Mouse (Mus musculus) CH12F3 (cell line): Measurements from ENCODE around the gene Nop58.
"Not testable (repeated sequence)": the region's sequence is repeated elsewhere in the genome, so short reads cannot be mapped to it uniquely, and the experiment has no call there.

ENCODE experiments used
- in situ Hi-C: fragments of 300-500 bp; cut with MboI; formaldehyde crosslinking; loops from 2 replicates; pipeline ENCODE4 v1.14.3; 2020; ENCODE audit warnings: low sequenced_read_pairs

Gene Nop58

GRCm38 (mm10) chr1:59684819-59685755 is at the start of gene Nop58:
Gene Nop58 (plus strand): TSS chr1:59684971.
- in situ Hi-C loops, result no loop called here

- in situ Hi-C loops, result no loop called here
These were observed 48.4 kb upstream of the Nop58 start for GRCm38 (mm10) chr1:59636349-59636748.

- in situ Hi-C loops, result no loop called here
These were observed 46.4 kb upstream of the Nop58 start for GRCm38 (mm10) chr1:59638371-59638770.

- in situ Hi-C loops, result no loop called here
These were observed 42.3 kb upstream of the Nop58 start for GRCm38 (mm10) chr1:59642488-59642887.

- in situ Hi-C loops, result not testable (repeated sequence)
These were observed 38.3 kb upstream of the Nop58 start for GRCm38 (mm10) chr1:59646502-59646901.

- in situ Hi-C loops, result no loop called here
These were observed 33.5 kb upstream of the Nop58 start for GRCm38 (mm10) chr1:59651201-59651819.

- in situ Hi-C loops, result no loop called here
These were observed 31.4 kb upstream of the Nop58 start for GRCm38 (mm10) chr1:59653243-59653911.

- in situ Hi-C loops, result no loop called here
These were observed 28.3 kb upstream of the Nop58 start for GRCm38 (mm10) chr1:59656244-59657171.

- in situ Hi-C loops, result no loop called here
These were observed 21.2 kb upstream of the Nop58 start for GRCm38 (mm10) chr1:59663456-59664135.

- in situ Hi-C loops, result no loop called here
These were observed 15.9 kb upstream of the Nop58 start for GRCm38 (mm10) chr1:59668871-59669270.

GRCm38 (mm10) chr1:59669962-59670630 is 14.7 kb upstream of the Nop58 start:
- in situ Hi-C loops, result no loop called here

GRCm38 (mm10) chr1:59670641-59671168 is 14.1 kb upstream of the Nop58 start, which contains the start of gene Sumo1:
Gene Sumo1 (minus strand): TSS chr1:59670834.
- in situ Hi-C loops, result no loop called here

- in situ Hi-C loops, result no loop called here
These were observed 11.1 kb upstream of the Nop58 start for GRCm38 (mm10) chr1:59673661-59674060.

GRCm38 (mm10) chr1:59683926-59684818 is 599 bp upstream of the Nop58 start:
- in situ Hi-C loops, result no loop called here

GRCm38 (mm10) chr1:59687493-59687892 is 2.7 kb downstream of the Nop58 start:
- in situ Hi-C loops, result no loop called here

GRCm38 (mm10) chr1:59690467-59690866 is 5.7 kb downstream of the Nop58 start:
- in situ Hi-C loops, result no loop called here

- in situ Hi-C loops, result no loop called here
These were observed 13.0 kb downstream of the Nop58 start for GRCm38 (mm10) chr1:59697751-59698150.

GRCm38 (mm10) chr1:59698207-59698606 is 13.4 kb downstream of the Nop58 start:
- in situ Hi-C loops, result no loop called here
